Mouse (Mus musculus) brown adipose tissue, adult 24 weeks (tissue): Measurements from ENCODE around the gene Cdk5rap2. TPM values are rescaled to one million over a fixed set of nuclear protein-coding genes. Genes with fewer than 3 reads are reported as not detected.

ENCODE experiments used
- H3K27ac ChIP-seq: fragments of 200-500 bp; replicated peaks from 2 replicates; pipeline ENCODE4 v1.5.1; 2012; ENCODE audit warnings: low read depth, mild to moderate bottlenecking, low read length
- H3K4me1 ChIP-seq: fragments of 200-500 bp; 2 replicates; pipeline ENCODE4 v1.6.1; 2012; ENCODE audit warnings: low read length, mixed read lengths; ENCODE audit not compliant: control insufficient read depth, insufficient read depth, insufficient read length
- H3K4me3 ChIP-seq: fragments of 200-500 bp; 2 replicates; pipeline ENCODE4 v1.5.1; 2012; ENCODE audit warnings: low read depth, mild to moderate bottlenecking, low read length, moderate library complexity; ENCODE audit not compliant: insufficient read depth
- polyA plus RNA-seq: library from polyadenylated mRNA; stranded (reverse); fragments of >200 nt; gene quantifications from 2 replicates; pipeline ENCODE4 v1.2.4, GENCODE M21; 2012; ENCODE audit not compliant: missing spikeins, insufficient read depth, insufficient read length

Cdk5rap2 gene
- 2.4 and 2.5 TPM in 2 replicates for polyA plus RNA-seq

DNA sequence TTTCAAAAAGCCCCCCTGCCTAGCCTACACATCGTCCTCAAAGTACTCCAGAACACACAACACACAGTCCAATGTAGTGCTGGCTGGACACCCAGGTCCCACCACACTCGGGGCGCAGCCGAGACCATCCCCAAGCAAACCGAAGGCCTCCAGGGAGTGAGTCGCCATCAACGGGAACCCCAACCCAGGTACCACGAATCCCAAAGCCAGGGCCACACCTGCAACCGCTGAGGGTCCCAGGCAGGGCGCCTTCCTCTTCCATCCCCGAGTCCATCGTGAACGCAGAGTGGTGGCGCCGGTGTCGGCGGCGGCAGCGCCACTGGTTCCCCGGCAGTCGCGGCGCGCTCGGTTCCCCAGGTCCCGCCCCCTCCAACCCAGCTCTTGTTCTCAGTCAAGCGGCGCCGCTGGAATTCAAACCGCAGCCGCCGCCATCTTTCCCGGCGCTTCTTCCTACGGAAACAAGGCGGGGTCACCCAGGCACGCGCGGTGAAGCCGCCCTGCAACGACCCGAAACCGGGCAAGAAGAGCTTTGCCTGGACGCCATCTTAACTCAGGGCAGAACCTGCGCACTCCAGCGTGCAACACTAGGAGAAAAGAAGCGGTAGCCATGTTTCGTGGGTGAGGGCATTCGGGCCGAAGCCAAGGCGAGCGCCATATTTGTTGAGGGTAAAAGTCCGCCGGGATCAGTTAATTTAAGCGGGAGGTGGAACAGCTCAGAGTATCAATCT is at the start of gene Cdk5rap2:
Cdk5rap2 (minus strand) TSS at position 450 of the 728 bp plus-strand sequence.
- H3K4me3 ChIP-seq: peak within 1 kb of the TSS; percentile 75
- H3K4me1 ChIP-seq: no peaks in the 10 kb centered on the region
- H3K27ac ChIP-seq: no peak within 1 kb of the TSS

DNA sequence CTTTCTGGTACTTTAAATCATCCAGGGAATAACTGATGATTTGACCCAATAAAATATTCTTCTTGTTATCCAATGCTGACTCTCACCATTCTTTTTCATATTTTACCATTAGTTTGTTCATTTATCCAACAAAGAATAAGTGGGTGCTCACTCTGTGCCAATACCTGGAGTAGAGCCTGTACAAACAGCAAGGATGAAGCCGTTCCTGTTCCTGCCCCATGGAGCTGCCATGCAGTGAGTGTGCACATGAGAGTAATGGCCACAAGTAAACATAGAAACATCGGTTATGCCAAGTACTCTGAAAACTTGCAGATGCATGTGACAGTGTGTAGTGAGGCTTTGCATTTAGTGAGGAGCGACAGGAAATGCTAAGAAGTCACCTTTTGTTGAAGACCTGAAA is 41.9 kb upstream of the Cdk5rap2 start:
- H3K27ac ChIP-seq: no peak overlapping the region
- H3K4me3 ChIP-seq: no peak overlapping the region
- no peaks in the 10 kb centered on the region for H3K4me1 ChIP-seq

DNA sequence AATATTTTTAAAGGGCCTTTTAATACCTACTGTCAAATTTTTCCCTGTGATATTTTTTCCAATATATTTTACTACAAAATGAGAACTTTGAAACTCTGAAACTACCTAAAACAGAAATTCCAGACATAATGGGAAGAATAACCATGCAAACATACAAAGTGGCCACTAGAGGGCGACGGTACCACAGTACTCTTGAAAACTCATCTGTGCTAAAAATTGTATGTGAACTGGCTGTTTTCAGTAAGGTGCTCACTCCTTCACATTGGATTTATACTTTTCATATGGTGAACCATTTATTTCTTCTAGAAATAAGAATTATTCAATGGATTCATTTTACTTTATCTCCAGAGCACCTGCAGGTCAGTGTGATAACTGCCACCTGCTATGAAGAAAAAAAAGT is 41.5 kb upstream of the Cdk5rap2 start:
- Histone ChIP-seq H3K4me1 (no peaks in the 10 kb centered on the region), H3K4me3 (no peak overlapping the region), H3K27ac (no peak overlapping the region)

DNA sequence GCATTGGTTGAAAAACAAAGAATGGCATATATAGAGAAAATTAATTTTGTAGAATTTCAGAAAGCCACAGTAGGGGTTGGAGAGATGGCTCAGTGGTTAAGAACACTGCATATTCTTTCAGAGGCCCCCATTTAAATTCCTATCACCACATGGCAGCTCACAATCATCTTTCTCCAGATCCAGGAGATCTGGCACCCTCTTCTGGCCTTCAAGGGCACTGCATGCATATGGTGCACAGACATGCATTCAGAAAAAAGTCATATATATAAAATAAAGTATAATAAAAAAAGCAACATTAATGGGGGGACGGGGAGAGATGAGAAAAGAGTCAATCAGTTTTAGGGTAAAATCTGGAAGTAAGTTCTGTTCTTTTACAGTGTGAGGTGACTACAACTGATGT is 39.4 kb upstream of the Cdk5rap2 start:
- Histone ChIP-seq H3K4me1 (no peaks in the 10 kb centered on the region), H3K4me3 (no peak overlapping the region), H3K27ac (no peak overlapping the region)

DNA sequence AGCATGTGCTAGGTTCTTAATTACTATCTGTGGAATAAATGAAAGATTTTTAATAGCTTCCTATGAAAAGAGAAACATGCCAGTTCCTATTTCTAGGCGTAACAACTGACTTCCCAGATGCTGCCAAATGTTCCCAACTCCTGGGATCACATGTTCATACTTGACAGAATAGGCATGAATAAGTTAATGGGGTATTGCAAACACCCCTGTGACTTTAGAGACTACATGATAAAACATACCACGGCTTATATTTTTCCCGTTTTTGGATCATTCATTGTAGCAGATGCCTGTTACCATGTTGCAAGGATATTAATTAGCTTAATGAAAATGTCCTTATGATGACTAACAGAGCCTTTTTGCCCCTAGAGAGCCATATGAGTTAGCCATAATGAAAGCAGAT is 36.5 kb upstream of the Cdk5rap2 start:
- Histone ChIP-seq H3K4me1 (no peaks in the 10 kb centered on the region), H3K4me3 (no peak overlapping the region), H3K27ac (no peak overlapping the region)

DNA sequence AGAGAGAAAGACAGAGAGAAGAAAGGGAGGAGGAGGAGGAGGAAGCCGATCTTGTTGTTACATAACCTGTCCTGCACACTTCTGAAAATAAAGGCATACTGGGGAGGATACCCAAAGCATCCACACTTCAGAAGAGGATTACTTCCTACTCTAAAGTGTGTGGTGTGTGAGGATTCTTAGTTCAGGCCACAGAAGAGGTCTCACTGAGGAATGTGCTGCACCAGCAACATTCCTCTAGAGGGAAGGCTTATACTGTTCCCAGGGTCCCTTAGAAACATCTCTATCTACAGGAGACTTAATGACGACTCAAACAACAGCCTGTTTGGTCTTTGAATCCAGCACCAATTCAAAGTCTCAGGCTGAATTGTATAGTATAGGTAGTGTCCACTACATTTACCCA is 10.0 kb upstream of the Cdk5rap2 start:
- no peaks in the 10 kb centered on the region for H3K4me1 ChIP-seq
- no peak overlapping the region for H3K27ac ChIP-seq
- H3K4me3 ChIP-seq: no peak overlapping the region

DNA sequence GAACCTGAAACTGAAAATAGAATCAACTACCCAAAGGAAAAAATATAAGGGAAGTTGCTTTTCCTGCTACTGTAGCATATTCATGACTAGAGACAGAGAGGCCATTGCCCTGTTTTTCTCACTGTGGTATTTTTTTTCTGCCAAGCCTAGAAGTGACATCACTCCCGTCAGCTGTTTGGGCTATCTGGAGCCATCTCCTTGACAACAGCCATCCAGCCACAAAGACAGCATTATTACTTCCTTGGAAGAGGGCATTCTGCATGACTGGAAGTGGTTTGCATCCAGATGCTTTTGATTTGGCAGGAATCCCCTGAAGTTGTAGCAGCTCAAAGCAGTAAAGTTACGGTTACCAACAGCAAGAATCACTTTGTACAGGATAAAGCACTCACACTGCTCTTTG is 1.9 kb upstream of the Cdk5rap2 start:
- Histone ChIP-seq H3K4me3 (no peak overlapping the region), H3K27ac (no peak overlapping the region)

DNA sequence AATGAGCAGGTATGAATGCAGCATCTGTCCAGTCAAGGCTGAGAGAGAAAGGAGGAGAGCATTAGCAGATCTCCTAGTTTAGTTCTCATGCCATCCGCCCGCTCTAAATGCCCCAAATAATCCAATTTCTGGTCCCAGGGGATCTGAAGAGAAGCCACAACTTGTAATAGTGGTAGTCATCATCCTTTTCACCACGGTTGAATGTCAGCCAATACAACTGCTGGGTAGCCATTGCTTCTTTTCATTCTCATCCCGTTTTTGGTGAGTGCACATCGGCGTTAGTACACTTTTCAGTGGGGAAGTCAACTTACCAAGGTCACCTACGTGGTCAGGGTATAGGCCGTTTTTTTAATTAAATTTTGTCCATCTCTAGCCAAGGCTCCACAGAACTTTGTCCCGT is 787 bp downstream of the Cdk5rap2 start:
- H3K27ac ChIP-seq: no peak overlapping the region
- no peaks in the 10 kb centered on the region for H3K4me1 ChIP-seq
- H3K4me3 ChIP-seq: peak overlapping the region; percentile 75

More for the DNA sequence above, 1.9 kb upstream of the Cdk5rap2 start:
- H3K4me1 ChIP-seq: no peaks in the 10 kb centered on the region

DNA sequence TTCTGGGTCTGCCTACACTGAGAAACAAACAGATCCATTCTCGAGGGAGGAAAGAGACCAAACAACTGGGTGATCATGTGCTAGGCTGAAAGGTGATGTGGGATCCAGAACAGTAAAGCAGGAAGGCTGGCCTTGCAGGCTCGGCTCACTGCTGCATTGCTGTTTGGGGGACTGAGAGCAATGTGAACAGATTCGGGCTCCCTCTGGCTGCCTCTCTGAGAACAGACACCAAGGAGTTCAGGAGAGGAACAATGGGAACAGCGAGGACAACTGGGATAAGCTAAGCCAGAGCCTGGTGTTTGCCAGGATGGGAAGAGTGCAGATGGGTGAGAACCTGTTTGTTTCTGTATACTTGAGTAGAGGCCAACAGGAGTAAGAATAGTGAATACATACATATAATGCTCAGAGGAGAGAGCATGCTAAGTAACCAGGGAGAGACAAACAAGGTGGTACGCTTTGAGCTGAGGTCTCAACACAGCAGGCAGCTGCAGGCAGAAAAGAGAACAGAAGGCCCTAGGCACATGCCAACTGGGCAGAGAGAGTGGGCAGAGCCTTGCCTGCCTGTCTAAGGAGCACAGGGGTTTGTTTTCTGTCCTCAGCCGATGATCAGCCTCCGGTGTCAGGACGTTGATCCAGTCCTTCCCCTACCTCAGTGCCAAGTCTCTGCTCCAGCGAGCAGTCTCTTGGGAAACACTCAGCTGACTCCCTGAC is 8.0 kb downstream of the Cdk5rap2 start:
- Histone ChIP-seq H3K4me3 (no peak overlapping the region), H3K4me1 (no peaks in the 10 kb centered on the region), H3K27ac (no peak overlapping the region)

DNA sequence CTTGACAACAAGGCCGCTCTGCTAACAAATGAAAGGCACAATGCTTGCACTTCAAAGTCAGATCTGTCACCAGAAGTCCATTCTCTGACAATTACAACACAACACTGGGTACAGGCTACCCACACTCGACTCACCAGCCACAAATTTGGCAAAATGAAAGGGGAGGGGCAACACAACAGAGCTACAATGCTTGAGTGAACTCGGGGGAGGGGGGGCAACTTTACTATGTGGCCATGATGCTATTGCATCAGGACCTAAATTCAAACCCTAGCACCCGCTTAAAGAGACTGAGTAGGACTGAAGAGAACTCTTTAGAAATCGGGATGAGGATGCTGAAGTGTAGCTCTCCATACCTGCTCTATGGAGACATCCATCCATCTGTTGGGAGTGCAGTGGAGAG is 10.8 kb downstream of the Cdk5rap2 start:
- Histone ChIP-seq H3K27ac (no peak overlapping the region), H3K4me1 (no peaks in the 10 kb centered on the region), H3K4me3 (no peak overlapping the region)

DNA sequence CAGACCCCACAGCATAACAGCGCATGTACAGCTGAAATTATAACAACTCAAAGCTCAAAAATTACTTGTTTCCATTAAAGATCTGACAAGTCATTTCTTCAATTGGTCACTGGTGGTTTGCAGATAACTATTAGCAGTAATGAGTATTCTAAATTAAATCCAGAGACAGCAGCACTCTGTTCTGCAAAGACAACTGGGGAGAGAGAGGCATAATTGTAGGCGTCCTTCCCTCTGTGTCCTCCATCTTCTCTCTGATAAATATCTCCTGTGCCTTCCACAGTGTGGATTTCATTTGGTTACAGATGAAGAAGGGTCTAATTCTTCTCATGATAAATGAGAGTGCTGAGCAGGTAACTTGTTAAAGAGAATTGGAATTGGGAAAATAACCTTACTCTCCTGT is 11.2 kb downstream of the Cdk5rap2 start:
- Histone ChIP-seq H3K27ac (no peak overlapping the region), H3K4me1 (no peaks in the 10 kb centered on the region), H3K4me3 (no peak overlapping the region)

DNA sequence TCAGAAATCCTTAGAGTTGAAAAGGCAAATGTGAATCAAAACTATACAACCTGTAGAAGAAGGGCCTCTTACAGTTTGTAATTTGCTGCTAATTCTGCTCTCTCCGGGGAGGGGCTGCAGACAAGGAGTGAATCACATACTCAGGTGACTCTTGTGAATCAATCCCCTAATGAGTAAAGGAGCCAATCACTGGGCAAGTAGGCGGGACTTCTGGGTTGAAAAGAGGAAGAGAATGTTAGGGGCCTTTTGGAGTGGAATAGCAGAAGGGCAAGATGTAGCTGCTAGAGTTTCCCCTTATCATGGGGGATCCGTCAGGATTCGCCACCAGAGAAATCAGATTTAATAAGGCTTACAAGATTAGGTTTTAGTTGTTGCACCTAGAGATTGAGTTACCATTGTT is 12.2 kb downstream of the Cdk5rap2 start:
- H3K4me1 ChIP-seq: no peaks in the 10 kb centered on the region

DNA sequence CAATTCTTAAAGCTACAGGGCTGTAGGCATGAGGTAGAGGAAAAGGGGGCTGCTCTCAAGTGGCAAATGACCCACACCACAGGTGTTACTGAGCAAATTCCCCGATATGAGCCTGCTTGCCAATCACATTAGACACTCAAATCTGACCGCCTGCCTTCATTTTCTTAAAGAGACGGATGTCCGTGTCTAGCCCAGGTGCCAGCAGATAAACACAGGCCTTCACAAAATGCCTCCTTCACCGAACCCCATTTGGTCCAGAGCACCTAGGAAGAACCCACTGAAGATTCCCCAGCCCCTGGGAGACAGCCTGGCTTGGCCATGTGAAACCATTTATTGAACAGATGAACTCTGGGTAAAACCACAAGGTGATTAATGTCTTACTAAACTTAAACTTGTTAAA is 13.5 kb downstream of the Cdk5rap2 start:
- Histone ChIP-seq H3K4me3 (no peak overlapping the region), H3K4me1 (no peaks in the 10 kb centered on the region), H3K27ac (no peak overlapping the region)

More for the DNA sequence above, 12.2 kb downstream of the Cdk5rap2 start:
- no peak overlapping the region for H3K4me3 ChIP-seq
- no peak overlapping the region for H3K27ac ChIP-seq

DNA sequence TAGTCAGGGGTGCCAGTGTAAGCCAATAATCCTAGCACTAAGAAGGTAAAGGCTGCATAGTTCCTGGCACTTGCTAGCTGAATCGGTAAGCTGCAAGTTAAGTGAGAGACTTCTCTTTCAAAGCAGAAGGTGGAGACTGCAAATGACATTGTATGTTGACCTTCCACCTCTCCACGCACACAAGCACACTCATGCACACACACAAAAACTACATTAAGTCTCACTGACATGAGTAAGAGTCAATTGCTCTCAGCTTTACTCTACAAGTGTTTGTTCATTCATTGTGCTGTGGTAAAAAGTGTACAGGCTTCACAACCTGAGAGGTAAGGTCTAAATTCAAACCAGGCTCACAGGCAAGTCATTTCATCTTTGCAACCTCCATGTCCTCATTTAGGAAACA is 15.5 kb downstream of the Cdk5rap2 start:
- Histone ChIP-seq H3K4me1 (no peaks in the 10 kb centered on the region), H3K4me3 (no peak overlapping the region)

DNA sequence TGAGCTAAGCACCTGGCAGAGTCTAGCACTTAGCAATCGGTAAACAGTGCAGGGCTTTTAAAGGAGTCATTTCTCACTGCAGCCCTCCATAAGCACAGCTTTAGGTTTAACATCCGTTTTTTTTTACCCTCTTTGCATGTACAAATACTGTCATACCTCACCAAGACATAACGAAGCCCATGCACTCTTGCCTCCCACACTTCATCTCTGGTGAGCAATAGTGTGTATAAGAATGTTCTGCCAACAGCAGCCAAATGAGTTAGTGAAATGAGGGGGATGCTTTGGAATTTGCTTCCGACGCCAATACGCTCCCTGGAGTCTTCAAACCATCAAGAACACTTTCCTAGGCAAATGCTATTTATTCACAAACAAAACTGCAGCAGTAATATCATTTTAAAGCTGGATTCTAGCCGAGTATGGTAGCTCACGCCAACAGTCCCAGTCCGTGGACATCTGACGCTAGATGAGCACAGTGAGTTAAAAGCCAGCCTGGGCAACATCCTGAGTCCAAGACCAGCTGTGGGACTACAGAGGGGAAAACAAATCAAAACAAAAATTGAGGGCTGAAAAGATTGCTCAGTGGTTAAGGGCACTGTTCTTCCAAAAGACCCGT is 18.4 kb downstream of the Cdk5rap2 start:
- H3K4me1 ChIP-seq: no peaks in the 10 kb centered on the region
- no peak overlapping the region for H3K4me3 ChIP-seq
- peak overlapping the region; percentile 66; the same call in 1 of the 2 replicates for H3K27ac ChIP-seq

More for the DNA sequence above, 15.5 kb downstream of the Cdk5rap2 start:
- no peak overlapping the region for H3K27ac ChIP-seq
